Mouse (Mus musculus): ENCODE measurements around the gene Prss28. TPM values are rescaled to one million over a fixed set of nuclear protein-coding genes. Genes with fewer than 3 reads are reported as not detected.

Prss28 gene
- total RNA-seq, 2 experiments from 2014 or later: not detected

DNA sequence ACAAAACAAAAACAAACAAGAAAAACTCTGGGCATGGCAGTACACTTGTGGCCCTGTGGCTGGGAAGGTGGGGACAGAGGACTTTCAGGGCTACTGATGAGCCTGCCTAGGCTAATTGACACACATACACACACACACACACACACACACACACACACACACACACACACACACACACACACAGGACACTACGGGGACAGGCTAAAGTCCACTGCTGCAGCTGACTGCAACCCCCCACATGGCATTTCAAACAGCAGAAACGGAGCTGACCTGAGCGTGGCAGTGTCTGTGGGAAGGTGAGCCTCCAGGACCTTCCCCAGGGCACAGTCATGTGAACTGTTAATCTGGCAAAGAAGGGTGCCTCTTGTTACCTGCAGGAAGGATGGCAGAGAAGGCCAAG lies 33.0 kb downstream of the Prss28 start:
- no peak for DNase-seq

DNA sequence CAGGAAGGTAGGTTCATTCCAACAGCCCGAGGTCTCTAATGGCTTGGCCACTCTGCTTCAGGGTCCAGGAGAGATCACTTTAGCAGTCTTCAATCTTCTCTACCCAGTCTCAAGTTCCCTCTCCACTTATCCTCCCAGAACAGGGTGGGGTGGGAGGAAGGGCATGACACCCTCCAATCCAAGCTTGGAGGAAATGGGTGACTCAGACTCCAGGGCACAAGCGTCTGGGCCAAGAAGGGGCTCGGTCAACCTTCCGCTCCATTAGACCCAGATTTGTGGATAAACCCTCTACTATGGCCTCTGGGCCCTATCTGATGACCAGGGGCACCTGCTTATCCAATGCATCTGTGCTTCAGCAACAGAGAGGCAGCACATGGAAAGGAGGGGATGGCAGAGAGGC lies 37.0 kb downstream of the Prss28 start, which contains the start of gene Tpsab1:
Gene Tpsab1 (minus strand): TSS at position 101 of the 400 bp plus-strand sequence.
- DNase-seq: no peak

DNA sequence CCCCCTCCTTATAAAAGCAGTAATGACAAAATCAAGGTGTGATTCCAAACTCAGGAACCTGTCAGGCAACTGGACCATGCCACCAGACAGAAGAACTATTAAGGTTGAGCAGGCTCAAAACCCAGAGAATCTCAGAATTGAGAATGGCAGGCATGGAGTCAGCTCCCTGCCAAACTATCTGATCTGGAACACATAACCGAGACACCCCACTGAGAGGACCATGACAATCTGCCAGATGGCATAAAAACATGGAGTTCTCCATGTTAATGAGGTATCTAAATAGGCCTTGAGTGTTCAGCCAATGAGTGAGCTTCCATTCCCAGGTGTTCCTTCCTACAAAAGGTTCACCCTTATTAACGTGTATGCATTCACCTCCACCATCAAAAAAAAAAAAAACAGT lies 52.8 kb downstream of the Prss28 start:
- no peak for DNase-seq

Other genes starting within 250 kb of the Prss28 start
- gene Tmem204, start 225.1 kb upstream of the Prss28 start, total RNA-seq (2021): 10 to 100 TPM; 41.5 to 48.0 TPM
- gene Telo2, start 192.7 kb upstream of the Prss28 start, total RNA-seq (2021): 10 to 100 TPM; 11.1 to 14.5 TPM
- 1 to 10 TPM; 2.5 to 3.0 TPM for gene Ptx4, start 187.9 kb upstream of the Prss28 start, total RNA-seq (2021)
- gene Clcn7, start 175.3 kb upstream of the Prss28 start, total RNA-seq (2021): 10 to 100 TPM; 26.2 to 31.3 TPM
- gene Ccdc154, start 146.2 kb upstream of the Prss28 start, total RNA-seq (2021): not detected
- gene Gm38655, start 133.2 kb upstream of the Prss28 start, total RNA-seq (2021): not detected
- gene BC003965, start 124.1 kb upstream of the Prss28 start, total RNA-seq (2021): 10 to 100 TPM; 21.3 to 24.1 TPM
- gene Unkl, start 120.2 kb upstream of the Prss28 start, total RNA-seq (2021): 1 to 10 TPM; 7.0 to 8.7 TPM
- gene Gnptg, start 68.5 kb upstream of the Prss28 start, total RNA-seq (2021): 10 to 100 TPM; 14.8 to 15.9 TPM
- gene Tsr3, start 68.5 kb upstream of the Prss28 start, total RNA-seq (2021): 1 to 10 TPM; 7.7 to 9.5 TPM
- 1 to 10 TPM in 1 of 2 experiments, under 1 TPM in 1; 0.62 to 1.3 TPM for gene Baiap3, start 52.3 kb upstream of the Prss28 start, total RNA-seq (2021)
- 100 to 1,000 TPM in 1 of 2 experiments, 10 to 100 TPM in 1; 90.7 to 105 TPM for gene Ube2i, start 34.0 kb upstream of the Prss28 start, total RNA-seq (2021)
- gene Prss34, start 10.3 kb upstream of the Prss28 start, total RNA-seq (2021): under 1 TPM; 0.46 to 0.50 TPM
- gene Prss29, start 10.0 kb downstream of the Prss28 start, total RNA-seq (2021): not detected
- gene Tpsab1, start 36.9 kb downstream of the Prss28 start, total RNA-seq (2021): under 1 TPM; 0.37 to 0.62 TPM
- 1 to 10 TPM; 2.0 to 2.6 TPM for gene Tpsb2, start 57.7 kb downstream of the Prss28 start, total RNA-seq (2021)
- gene Tpsg1, start 60.6 kb downstream of the Prss28 start, total RNA-seq (2021): not detected
- gene Cacna1h, start 125.1 kb downstream of the Prss28 start, total RNA-seq (2021): 1 to 10 TPM; 6.1 to 6.7 TPM
- under 1 TPM in 1 of 2 experiments, not detected in 1; 0.67 TPM for gene Tekt4, start 146.0 kb downstream of the Prss28 start, total RNA-seq (2021)
- gene Sstr5, start 188.6 kb downstream of the Prss28 start, total RNA-seq (2021): not detected

Data from heart, adult 18-20 months (tissue).